In genomic region chr5:134867320-134868144, GRCm38 (mm10) we compare ENCODE assay signal across 8 mouse cellular contexts. TPM values are rescaled to one million over a fixed set of nuclear protein-coding genes. Genes with fewer than 3 reads are reported as not detected.
DNase-seq lines count a peak whose midpoint lies in the region; ATAC-seq lines count a peak whose summit lies in the region.
"Had no signal": no experiment of that assay in that cellular context is flagged by ENCODE, and none has a peak within 500 bp of the region (broad histone marks: within the 10 kb centered on the region; RNA-seq: fewer than 3 reads in every experiment).

No protein-coding gene starts in this region.

- no peaks in the 10 kb centered on the region; the same call in 1 of the 2 replicates for H3K4me1 ChIP-seq in hindbrain, embryonic 12.5 days
- H3K4me1 ChIP-seq in hindbrain, embryonic 16.5 days (ENCODE audit: control insufficient read depth, insufficient read depth, low read depth, low read length), result no peaks in the 10 kb centered on the region
- peaks cover 36% of the 10 kb centered on the region for H3K4me1 ChIP-seq in limb, embryonic 10.5 days
- H3K4me1 ChIP-seq in liver, embryonic 11.5 days (replicated peaks; ENCODE audit: control insufficient read depth, insufficient read depth, low read length), result no peaks in the 10 kb centered on the region
- H3K4me1 ChIP-seq: midbrain, embryonic 12.5 days had no signal

- DNase-seq in adipocyte (ENCODE audit: low spot score), result peak; percentile 37
- peak; percentile 71 for DNase-seq in embryo, embryonic 10.5 days (ENCODE audit: low spot score)
- peak; percentile 73 for DNase-seq in limb, embryonic 10.5 days (ENCODE audit: low spot score)
- DNase-seq in thymus, postnatal 14 days, result no peak
- no peak for DNase-seq in liver, embryonic 11.5 days (ENCODE audit: low spot score)

- no peak for ATAC-seq in hindbrain, embryonic 12.5 days (ENCODE audit: low FRiP score)
- no peak for ATAC-seq in hindbrain, embryonic 16.5 days
- no peak for ATAC-seq in liver, embryonic 11.5 days (replicated peaks; ENCODE audit: low FRiP score)

- H3K9me3 ChIP-seq in hindbrain, embryonic 12.5 days (replicated peaks), result no peaks in the 10 kb centered on the region
- H3K9me3 ChIP-seq in hindbrain, embryonic 16.5 days (ENCODE audit: control insufficient read depth, low read length), result no peaks in the 10 kb centered on the region
- H3K9me3 ChIP-seq in limb, embryonic 10.5 days (replicated peaks), result no peaks in the 10 kb centered on the region
- no peaks in the 10 kb centered on the region for H3K9me3 ChIP-seq in liver, embryonic 11.5 days (ENCODE audit: control insufficient read depth, low read length)
- H3K9me3 ChIP-seq: midbrain, embryonic 12.5 days had no signal

- H3K9ac ChIP-seq in hindbrain, embryonic 12.5 days, result no peak overlapping the region
- H3K9ac ChIP-seq in hindbrain, embryonic 16.5 days (ENCODE audit: low read depth, low read length), result no peak overlapping the region
- H3K9ac ChIP-seq in liver, embryonic 11.5 days (ENCODE audit: low read depth, low read length), result no peak overlapping the region
- H3K9ac ChIP-seq: midbrain, embryonic 12.5 days had no signal

- H3K27me3 ChIP-seq in hindbrain, embryonic 12.5 days, result no peaks in the 10 kb centered on the region
- no peaks in the 10 kb centered on the region for H3K27me3 ChIP-seq in hindbrain, embryonic 16.5 days (replicated peaks; ENCODE audit: control insufficient read depth, insufficient read depth, low read length)
- no peaks in the 10 kb centered on the region for H3K27me3 ChIP-seq in limb, embryonic 10.5 days (ENCODE audit: low read depth, poor library complexity, severe bottlenecking)
- no peaks in the 10 kb centered on the region for H3K27me3 ChIP-seq in liver, embryonic 11.5 days (replicated peaks; ENCODE audit: control insufficient read depth, insufficient read depth, low read length)
- H3K27me3 ChIP-seq: midbrain, embryonic 12.5 days had no signal

- H3K4me2 ChIP-seq in hindbrain, embryonic 12.5 days (replicated peaks), result peak overlapping the region; percentile 9; the same call in 1 of the 2 replicates
- H3K4me2 ChIP-seq in hindbrain, embryonic 16.5 days (ENCODE audit: low read length), result no peak overlapping the region
- H3K4me2 ChIP-seq in liver, embryonic 11.5 days, result no peak overlapping the region
- H3K4me2 ChIP-seq: midbrain, embryonic 12.5 days had no signal

- WGBS in hindbrain, embryonic 12.5 days, result 62% methylated on average over 18 of the region's 18 CpGs
- WGBS in hindbrain, embryonic 16.5 days, result 64% methylated on average over 18 of the region's 18 CpGs
- 31% methylated on average over 18 of the region's 18 CpGs for WGBS in limb, embryonic 10.5 days
- whole genome bisulfite sequencing in liver, embryonic 11.5 days, result 50% methylated on average over 18 of the region's 18 CpGs

- no peak overlapping the region for H3K4me3 ChIP-seq in hindbrain, embryonic 12.5 days
- no peak overlapping the region for H3K4me3 ChIP-seq in hindbrain, embryonic 16.5 days (ENCODE audit: low read length)
- peak overlapping the region; percentile 37 for H3K4me3 ChIP-seq in limb, embryonic 10.5 days
- no peak overlapping the region for H3K4me3 ChIP-seq in liver, embryonic 11.5 days (ENCODE audit: low read depth, low read length)
- H3K4me3 ChIP-seq: midbrain, embryonic 12.5 days had no signal

- H3K27ac ChIP-seq in hindbrain, embryonic 12.5 days, result peak overlapping the region; percentile 25
- no peak overlapping the region for H3K27ac ChIP-seq in hindbrain, embryonic 16.5 days (ENCODE audit: low read depth, low read length)
- H3K27ac ChIP-seq in limb, embryonic 10.5 days, result peak overlapping the region; percentile 85
- H3K27ac ChIP-seq in liver, embryonic 11.5 days (ENCODE audit: low read depth, low read length), result no peak overlapping the region
- H3K27ac ChIP-seq: midbrain, embryonic 12.5 days had no signal

- no peaks in the 10 kb centered on the region for H3K36me3 ChIP-seq in hindbrain, embryonic 12.5 days
- H3K36me3 ChIP-seq in hindbrain, embryonic 16.5 days (ENCODE audit: control insufficient read depth, insufficient read depth, low read length), result no peaks in the 10 kb centered on the region
- H3K36me3 ChIP-seq in limb, embryonic 10.5 days, result no peaks in the 10 kb centered on the region
- H3K36me3 ChIP-seq in liver, embryonic 11.5 days (ENCODE audit: control insufficient read depth, insufficient read depth, low read length), result no peaks in the 10 kb centered on the region
- H3K36me3 ChIP-seq: midbrain, embryonic 12.5 days had no signal

RNA-seq across cellular contexts. Expression of gene Tmem270, which starts 39.0 kb away (rescaled TPM):
- not detected in 2 replicates for polyA plus RNA-seq in hindbrain, embryonic 12.5 days (2016; fragmentation: Nextera tagmentation; extraction: Ambion mirVana)
- polyA plus RNA-seq in hindbrain, embryonic 16.5 days (2015; fragmentation: Nextera tagmentation; extraction: Ambion mirVana), result not detected in 2 replicates
- not detected in 2 replicates for polyA plus RNA-seq in limb, embryonic 10.5 days (2016; fragmentation: Nextera tagmentation; extraction: Ambion mirVana)
- polyA plus RNA-seq in liver, embryonic 11.5 days (2014; fragmentation: Nextera tagmentation; extraction: Ambion mirVana), result not detected in 2 replicates
- polyA plus RNA-seq: midbrain, embryonic 12.5 days had no signal

RNA-seq across cellular contexts. Expression of gene Cldn13, which starts 47.8 kb away (rescaled TPM):
- polyA plus RNA-seq in hindbrain, embryonic 12.5 days (2016; fragmentation: Nextera tagmentation; extraction: Ambion mirVana), result 2.4 and 2.6 TPM in 2 replicates
- not detected in 2 replicates for polyA plus RNA-seq in hindbrain, embryonic 16.5 days (2015; fragmentation: Nextera tagmentation; extraction: Ambion mirVana)
- 2.1 and 2.3 TPM in 2 replicates for polyA plus RNA-seq in limb, embryonic 10.5 days (2016; fragmentation: Nextera tagmentation; extraction: Ambion mirVana)
- 115 and 120 TPM in 2 replicates for polyA plus RNA-seq in liver, embryonic 11.5 days (2014; fragmentation: Nextera tagmentation; extraction: Ambion mirVana)

Comparison
In these comparisons a context has a peak if more than half of its experiments do, and no peak if none do; other contexts are left out.
1. H3K27ac ChIP-seq: peak in hindbrain, embryonic 12.5 days (single experiment) and limb, embryonic 10.5 days (single experiment); none in hindbrain, embryonic 16.5 days (single experiment) and liver, embryonic 11.5 days (single experiment).
2. DNase-seq: peak in adipocyte (single experiment), embryo, embryonic 10.5 days (single experiment) and limb, embryonic 10.5 days (single experiment); none in thymus, postnatal 14 days (single experiment) and liver, embryonic 11.5 days (single experiment).
3. RNA of gene Cldn13, which starts 47.8 kb away (polyA plus RNA-seq): 115 to 120 TPM in liver, embryonic 11.5 days; 2.4 to 2.6 TPM in hindbrain, embryonic 12.5 days, 2.1 to 2.3 TPM in limb, embryonic 10.5 days and not detected in hindbrain, embryonic 16.5 days; every median in the first group is over 10 times any median in the second.